Mouse (Mus musculus) neural tube, embryonic 11.5 days (tissue): ENCODE measurements around the gene Hoxa6. TPM values are rescaled to one million over a fixed set of nuclear protein-coding genes. Genes with fewer than 3 reads are reported as not detected.

Experiments used
- ATAC-seq: fragments of 200-750 bp; cut with Nextera tagmentation; 2 replicates; pipeline ENCODE4 v1.8.0; 2017; ENCODE audit warnings: moderate number of reproducible peaks, mild to moderate bottlenecking, moderate TSS enrichment, moderate library complexity; ENCODE audit not compliant: insufficient read depth, low FRiP score, low TSS enrichment
- DNase-seq: peaks from one replicate; pipeline ENCODE4 v3.0.0-alpha.2; 2015; ENCODE audit warnings: low spot score
- H3K27ac ChIP-seq: fragments of 300-500 bp; sonication (generic); 2 replicates; pipeline ENCODE4 v1.5.1; 2014; ENCODE audit warnings: low read depth, mild to moderate bottlenecking, low read length
- H3K27me3 ChIP-seq: fragments of 300-500 bp; sonication (generic); 2 replicates; pipeline ENCODE4 v1.6.1; 2014; ENCODE audit warnings: mild to moderate bottlenecking, low read length, mixed read lengths; ENCODE audit not compliant: control insufficient read depth, insufficient read depth
- H3K36me3 ChIP-seq: fragments of 300-500 bp; sonication (generic); 2 replicates; pipeline ENCODE4 v1.6.1; 2014; ENCODE audit warnings: mild to moderate bottlenecking, low read length, moderate library complexity, mixed read lengths; ENCODE audit not compliant: control insufficient read depth, insufficient read depth
- H3K4me1 ChIP-seq: fragments of 300-500 bp; sonication (generic); 2 replicates; pipeline ENCODE4 v1.6.1; 2014; ENCODE audit warnings: low read length, mixed read lengths; ENCODE audit not compliant: control insufficient read depth, insufficient read depth
- H3K4me2 ChIP-seq: fragments of 300-500 bp; sonication (generic); 2 replicates; pipeline ENCODE4 v1.6.1; 2014; ENCODE audit warnings: low read depth, mild to moderate bottlenecking, moderate library complexity
- H3K4me3 ChIP-seq: fragments of 300-500 bp; sonication (generic); 2 replicates; pipeline ENCODE4 v1.5.1; 2014; ENCODE audit warnings: low read depth, low read length
- H3K9ac ChIP-seq: fragments of 300-500 bp; sonication (generic); 2 replicates; pipeline ENCODE4 v1.6.1; 2014; ENCODE audit warnings: mild to moderate bottlenecking, low read length
- H3K9me3 ChIP-seq: fragments of 300-500 bp; sonication (generic); 2 replicates; pipeline ENCODE4 v1.6.1; 2016; ENCODE audit warnings: low read length; ENCODE audit not compliant: control insufficient read depth
- WGBS: fragments of 180-500 bp; shearing (Covaris S2); extraction: QIAGEN DNeasy Blood & Tissue Kit; methylation state at CpG from one replicate; pipeline ENCODE4 v1.1.7; 2014; 5-methylcytosine and 5-hydroxymethylcytosine counted together
- polyA plus RNA-seq: library from polyadenylated mRNA; unstranded; fragments of >200 nt; fragmentation: Nextera tagmentation; extraction: Ambion mirVana; gene quantifications from 2 replicates; pipeline ENCODE4 v1.2.1, GENCODE M21; 2014

Hoxa6 gene
- polyA plus RNA-seq, 1 experiment from 2014 or later, result 16.0 TPM

- peak overlapping the region; percentile 87 for H3K4me3 ChIP-seq
- H3K9me3 ChIP-seq, result no peaks in the 10 kb centered on the region
- no peaks in the 10 kb centered on the region for H3K36me3 ChIP-seq
- peak overlapping the region; percentile 99 for H3K4me2 ChIP-seq
- peak overlapping the region; percentile 99 for H3K9ac ChIP-seq
- H3K4me1 ChIP-seq, result peaks cover 6% of the 10 kb centered on the region
- ATAC-seq (peak; percentile 29; the same call in 1 of the 2 replicates), DNase-seq (peak; percentile 67)
- peak overlapping the region; percentile 100 for H3K27ac ChIP-seq
- peaks cover 21% of the 10 kb centered on the region; the same call in 1 of the 2 replicates for H3K27me3 ChIP-seq
- WGBS, result 1% methylated on average over 69 of the region's 69 CpGs
Measured at GRCm38 (mm10) chr6:52225612-52226568, 17.4 kb upstream of the Hoxa6 start.

- peak overlapping the region; percentile 87 for H3K4me3 ChIP-seq
- H3K4me1 ChIP-seq, result peaks cover 6% of the 10 kb centered on the region
- H3K9ac ChIP-seq, result peak overlapping the region; percentile 99
- peak overlapping the region; percentile 99 for H3K4me2 ChIP-seq
- H3K27ac ChIP-seq, result peak overlapping the region; percentile 100
- no peaks in the 10 kb centered on the region for H3K36me3 ChIP-seq
- ATAC-seq, result no peak
- no peaks in the 10 kb centered on the region for H3K9me3 ChIP-seq
- H3K27me3 ChIP-seq, result peaks cover 21% of the 10 kb centered on the region; the same call in 1 of the 2 replicates
- WGBS, result under 1% methylated on average over 36 of the region's 36 CpGs
- no peak for DNase-seq
Measured at GRCm38 (mm10) chr6:52224895-52225611, 16.5 kb upstream of the Hoxa6 start.

- ATAC-seq (no peak), DNase-seq (peak; percentile 68)
- H3K4me2 ChIP-seq, result peak overlapping the region; percentile 99
- peaks cover 18% of the 10 kb centered on the region; the same call in 1 of the 2 replicates for H3K27me3 ChIP-seq
- peaks cover 9% of the 10 kb centered on the region for H3K4me1 ChIP-seq
- H3K4me3 ChIP-seq, result peak overlapping the region; percentile 87
- H3K36me3 ChIP-seq, result no peaks in the 10 kb centered on the region
- H3K9me3 ChIP-seq, result no peaks in the 10 kb centered on the region
- H3K27ac ChIP-seq, result peak overlapping the region; percentile 100
- under 1% methylated on average over 24 of the region's 24 CpGs for WGBS
- peak overlapping the region; percentile 99 for H3K9ac ChIP-seq
Measured at GRCm38 (mm10) chr6:52223939-52224760, 15.6 kb upstream of the Hoxa6 start.

- Histone ChIP-seq H3K27me3 (peaks cover 16% of the 10 kb centered on the region; the same call in 1 of the 2 replicates), H3K27ac (peak overlapping the region; percentile 100), H3K4me1 (peaks cover 14% of the 10 kb centered on the region), H3K36me3 (no peaks in the 10 kb centered on the region), H3K9me3 (no peaks in the 10 kb centered on the region), H3K4me2 (peak overlapping the region; percentile 99), H3K4me3 (peak overlapping the region; percentile 87), H3K9ac (peak overlapping the region; percentile 99)
- WGBS, result 2% methylated on average over 13 of the region's 13 CpGs
- DNase-seq (no peak), ATAC-seq (no peak)
Measured at GRCm38 (mm10) chr6:52222729-52223128, 14.2 kb upstream of the Hoxa6 start.

- peak overlapping the region; percentile 99 for H3K4me2 ChIP-seq
- H3K9ac ChIP-seq, result peak overlapping the region; percentile 99
- DNase-seq, result no peak
- H3K27me3 ChIP-seq, result 0 out of 2 replicates have a peak, but pooled peaks cover 15% of the 10 kb centered on the region
- H3K9me3 ChIP-seq, result no peaks in the 10 kb centered on the region
- no peaks in the 10 kb centered on the region for H3K36me3 ChIP-seq
- peak; percentile 29 for ATAC-seq
- peaks cover 15% of the 10 kb centered on the region for H3K4me1 ChIP-seq
- 2% methylated on average over 21 of the region's 21 CpGs for WGBS
- peak overlapping the region; percentile 87 for H3K4me3 ChIP-seq
- H3K27ac ChIP-seq, result peak overlapping the region; percentile 100
Measured at GRCm38 (mm10) chr6:52221993-52222685, 13.6 kb upstream of the Hoxa6 start.

GRCm38 (mm10) chr6:52221337-52221992, 12.9 kb upstream of the Hoxa6 start, which contains the start of gene Hoxa7:
Gene Hoxa7, minus strand, starts transcription at chr6:52221854.
- 0 out of 2 replicates have a peak, but pooled peaks cover 12% of the 10 kb centered on the region for H3K27me3 ChIP-seq
- under 1% methylated on average over 46 of the region's 46 CpGs for WGBS
- H3K9me3 ChIP-seq, result no peaks in the 10 kb centered on the region
- H3K27ac ChIP-seq, result peak within 1 kb of the TSS; percentile 100
- peaks cover 15% of the 10 kb centered on the region for H3K4me1 ChIP-seq
- H3K36me3 ChIP-seq, result no peaks in the 10 kb centered on the region
- peak within 1 kb of the TSS; percentile 99 for H3K4me2 ChIP-seq
- DNase-seq (peak; percentile 93), ATAC-seq (peak; percentile 48)
- peak within 1 kb of the TSS; percentile 99 for H3K9ac ChIP-seq
- peak within 1 kb of the TSS; percentile 87 for H3K4me3 ChIP-seq

GRCm38 (mm10) chr6:52220865-52221310, 12.4 kb upstream of the Hoxa6 start:
- peak overlapping the region; percentile 99 for H3K4me2 ChIP-seq
- no peak for ATAC-seq
- peak overlapping the region; percentile 100 for H3K27ac ChIP-seq
- 3% methylated on average over 12 of the region's 12 CpGs for WGBS
- DNase-seq, result no peak
- peak overlapping the region; percentile 87 for H3K4me3 ChIP-seq
- H3K36me3 ChIP-seq, result no peaks in the 10 kb centered on the region
- H3K27me3 ChIP-seq, result peaks cover 17% of the 10 kb centered on the region; the same call in 1 of the 2 replicates
- H3K9ac ChIP-seq, result peak overlapping the region; percentile 99
- H3K4me1 ChIP-seq, result peaks cover 15% of the 10 kb centered on the region
- H3K9me3 ChIP-seq, result no peaks in the 10 kb centered on the region
